Mouse (Mus musculus) right cerebral cortex, postnatal 10 days (tissue): ENCODE results near the gene Plxnb2.

Experiments used
- DNase-seq, 2 experiments: peaks; one replicate each; pipeline ENCODE4 v3.0.0; 2021; ENCODE audit warnings: low spot score in 2 of 2

The Plxnb2 gene

DNA sequence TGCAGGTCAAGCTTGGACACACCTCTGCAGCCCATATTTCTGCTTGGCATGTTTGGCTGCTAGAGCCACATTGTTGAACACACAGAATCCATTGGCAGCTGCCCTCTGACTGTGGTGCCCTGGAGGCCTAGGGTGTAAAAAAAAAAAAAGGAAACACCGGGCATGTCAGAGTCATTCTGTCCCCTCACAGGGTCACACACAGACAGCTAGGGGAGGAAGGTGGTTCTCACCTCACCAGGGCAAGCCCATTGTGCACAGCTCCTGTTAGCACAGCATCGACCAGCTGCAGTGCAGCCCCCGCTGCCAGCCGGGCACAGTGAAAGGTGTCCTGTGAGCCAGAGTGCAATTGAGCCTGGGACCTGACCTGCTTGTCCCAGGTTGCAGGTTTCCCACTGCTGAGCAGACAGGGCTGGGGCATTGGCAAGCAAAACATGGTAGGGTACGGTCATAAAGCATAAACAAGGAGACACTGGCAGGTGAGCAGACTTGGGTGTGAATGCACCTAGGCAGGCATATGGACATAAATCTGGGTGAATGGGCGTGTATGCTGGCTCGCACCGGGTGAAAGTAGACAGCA lies 53.1 kb downstream of the Plxnb2 start:
- peak in 1 of 2 experiments; percentile 42 for DNase-seq

GRCm38 (mm10) chr15:89126622-89127021 lies 54.0 kb downstream of the Plxnb2 start:
- peak in 1 of 2 experiments; percentile 34 for DNase-seq

DNA sequence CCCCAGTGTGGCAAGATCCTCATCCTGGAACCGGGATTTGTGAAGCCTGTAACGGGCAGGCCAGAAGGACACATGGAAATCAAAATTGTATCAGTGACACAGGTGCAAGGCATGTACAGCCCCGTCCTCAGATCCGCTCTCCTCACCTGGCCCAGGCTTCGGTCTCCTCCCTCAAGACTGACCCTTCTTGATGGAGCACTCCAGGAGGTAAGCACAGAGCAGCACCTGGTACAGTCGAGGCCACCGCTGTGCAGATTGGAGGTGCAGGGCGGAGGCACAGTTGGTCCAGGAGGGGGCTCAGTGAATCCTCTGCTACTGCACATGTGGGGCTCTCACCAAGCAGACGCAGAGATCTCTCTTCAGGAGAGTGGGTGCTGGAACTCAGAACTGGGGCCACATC lies 55.2 kb downstream of the Plxnb2 start:
- peak in 1 of 2 experiments; percentile 25 for DNase-seq

DNA sequence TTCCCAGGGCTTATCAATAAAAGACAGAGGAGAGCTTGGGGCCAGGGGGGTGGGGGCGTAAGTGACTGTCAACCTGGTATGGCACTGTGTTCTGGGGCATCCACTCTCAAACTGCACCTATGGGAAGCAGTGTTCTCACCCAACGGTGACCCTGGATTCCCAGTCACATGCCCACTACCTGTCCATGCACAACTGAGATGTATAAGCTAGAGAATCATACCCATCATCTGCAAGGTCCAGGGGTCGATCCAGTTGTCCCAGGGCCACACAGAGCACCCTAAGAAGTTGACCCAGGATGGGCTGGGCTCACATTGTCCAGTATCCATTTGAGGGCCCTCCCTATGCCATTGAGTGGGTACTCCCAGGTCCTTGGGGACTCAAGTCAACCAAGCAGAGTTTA lies 56.3 kb downstream of the Plxnb2 start:
- peak in 1 of 2 experiments; percentile 34 for DNase-seq

GRCm38 (mm10) chr15:89123595-89123994 lies 57.0 kb downstream of the Plxnb2 start:
- peak; percentile 74 to 76 for DNase-seq

DNA sequence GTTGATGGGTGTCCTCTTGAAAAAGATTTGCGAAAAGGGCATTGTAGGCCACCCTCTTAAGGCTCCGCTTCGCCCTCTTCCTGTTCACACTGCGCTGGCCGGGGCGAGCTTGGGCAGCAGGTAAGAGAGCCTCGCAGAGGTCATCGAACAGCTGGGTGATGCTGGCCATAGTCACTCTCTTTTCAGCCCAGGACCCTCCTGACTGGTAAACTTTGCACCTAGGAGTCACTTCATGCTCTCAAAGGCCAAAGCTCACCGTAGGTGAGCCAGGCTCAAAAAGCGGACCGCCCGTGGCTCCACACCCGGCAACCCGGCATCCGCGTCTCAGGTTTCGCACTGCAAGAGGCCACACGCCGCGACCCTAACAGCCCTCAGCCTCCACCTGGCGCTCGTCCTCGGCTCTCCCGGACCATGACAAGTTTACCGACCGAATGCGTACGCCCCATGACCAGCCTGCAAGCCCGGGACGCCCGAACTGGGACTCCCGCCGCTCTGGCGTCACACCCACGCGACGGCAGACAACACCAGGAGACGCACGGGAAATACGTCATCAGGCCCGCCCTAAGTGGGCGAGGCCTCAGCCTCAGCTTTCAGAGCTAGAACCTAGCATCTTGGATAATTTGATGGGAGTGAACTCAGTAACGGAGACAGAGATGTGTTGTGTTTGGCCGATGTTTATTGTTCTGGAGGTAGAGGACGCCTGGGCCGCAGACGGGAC lies 57.8 kb downstream of the Plxnb2 start, which contains the start of gene Tubgcp6:
Tubgcp6 (minus strand) TSS at position 464 of the 718 bp plus-strand sequence.
- DNase-seq, result peak; percentile 97

GRCm38 (mm10) chr15:89118007-89118406 lies 62.6 kb downstream of the Plxnb2 start:
- no peak for DNase-seq

DNA sequence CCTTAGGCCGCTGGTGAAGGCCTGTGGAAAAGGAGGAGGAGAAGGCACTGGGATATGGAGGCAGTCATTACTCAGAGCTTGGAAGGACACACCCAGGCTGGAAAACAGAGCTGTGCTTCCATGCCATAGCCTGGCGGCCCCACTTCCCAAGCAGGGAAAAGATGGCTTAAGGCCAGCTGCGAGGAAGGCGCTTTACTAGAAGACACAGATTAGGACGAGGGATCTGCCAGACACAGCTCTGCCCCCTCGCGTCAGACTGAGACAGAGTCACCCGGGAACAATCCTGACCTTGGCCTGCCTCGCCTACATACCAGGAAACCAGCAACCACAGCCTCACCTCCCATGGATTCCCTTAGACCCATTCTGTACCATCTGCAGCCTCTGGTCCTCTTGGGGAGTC lies 70.4 kb downstream of the Plxnb2 start:
- DNase-seq, result no peak

- DNase-seq, result no peak
These were observed 73.6 kb downstream of the Plxnb2 start for GRCm38 (mm10) chr15:89106976-89107375.

DNA sequence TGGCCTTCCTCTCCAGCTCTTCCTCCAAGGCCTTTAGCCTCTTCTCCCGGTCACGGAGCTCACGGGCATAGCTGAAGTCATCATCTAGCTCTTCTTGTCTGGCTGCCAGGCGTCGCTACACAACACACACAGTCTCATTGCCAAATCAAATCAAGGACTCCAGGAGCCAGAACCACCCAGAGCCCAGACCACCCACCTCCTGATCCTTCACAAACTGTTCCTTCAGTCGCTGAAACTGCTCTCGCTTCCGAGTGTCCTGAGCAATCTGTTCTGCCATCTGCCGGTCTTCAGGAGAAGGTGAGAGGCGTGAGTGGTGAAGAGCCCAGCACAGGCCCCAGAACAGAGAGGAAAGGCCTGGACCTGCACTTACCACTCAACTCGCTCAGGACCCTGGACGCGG lies 74.5 kb downstream of the Plxnb2 start:
- DNase-seq, result peak in 1 of 2 experiments; percentile 39
